Mouse (Mus musculus) c-Kit-positive CD71-positive TER-119-negative erythroid progenitor cells, embryonic 14.5 days (primary cell): ENCODE results near the gene Gabarapl2.

Experiments
- DNase-seq: peaks from one replicate; pipeline ENCODE4 v3.0.0-alpha.2; 2013; ENCODE audit warnings: low read depth

The Gabarapl2 gene

DNA sequence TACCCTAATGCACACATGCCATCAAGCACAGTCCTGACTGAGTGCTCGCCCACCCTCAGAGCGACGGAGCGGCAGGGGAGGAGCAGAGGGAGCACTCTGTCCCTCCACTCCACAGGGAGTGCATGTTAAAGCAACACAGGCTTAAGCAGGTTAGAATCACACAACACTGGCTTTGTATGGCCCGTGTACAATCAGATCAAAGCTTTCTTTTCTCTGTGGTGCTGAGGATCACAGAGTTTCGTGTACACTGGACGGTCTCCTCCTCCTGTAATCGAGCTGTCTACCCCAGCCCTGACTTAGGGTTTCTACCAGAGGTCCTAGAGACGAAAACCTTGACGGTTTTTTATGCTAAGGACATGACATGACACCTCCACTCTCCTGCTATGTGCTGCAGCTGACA, 28.0 kb downstream of the Gabarapl2 start:
- no peak for DNase-seq

DNA sequence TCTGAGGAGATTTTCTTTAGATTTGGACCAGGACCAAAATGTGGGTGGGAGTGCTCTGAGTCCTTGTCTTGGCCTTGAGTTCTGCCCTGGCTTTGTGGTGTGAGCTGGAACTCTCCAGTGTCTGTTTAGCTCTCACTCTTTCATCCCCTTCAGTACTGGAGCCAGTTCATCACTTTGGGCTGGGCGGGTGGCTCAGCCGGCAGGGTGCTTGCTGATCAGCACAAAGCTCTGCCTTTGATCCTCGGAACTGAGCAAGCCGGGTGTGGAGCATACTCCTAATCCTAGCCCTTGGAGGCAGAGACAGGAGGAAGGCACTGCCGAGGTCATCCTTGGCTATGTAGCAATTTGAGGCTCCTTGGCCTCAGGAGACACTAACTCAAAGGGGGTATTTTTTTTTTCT, 28.5 kb downstream of the Gabarapl2 start:
- no peak for DNase-seq

DNA sequence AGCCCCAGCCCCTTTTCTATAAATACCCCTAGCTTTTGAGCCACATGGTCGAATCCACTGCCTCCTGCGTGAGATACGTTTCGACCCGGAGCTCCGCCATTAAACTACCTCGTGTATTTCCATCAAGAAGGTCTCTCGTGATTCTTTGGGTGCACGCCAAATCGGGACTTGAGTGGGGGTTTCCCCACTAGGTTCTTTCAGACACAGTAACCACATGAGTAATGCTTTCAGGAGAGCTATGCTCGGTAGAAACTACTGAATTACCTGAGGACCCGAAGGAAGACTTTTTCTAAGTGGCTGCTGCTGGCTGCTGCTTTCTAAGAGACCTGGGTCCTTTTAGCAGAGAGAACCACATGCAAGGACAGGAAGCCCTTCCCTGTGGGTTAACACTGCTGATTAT, 33.6 kb downstream of the Gabarapl2 start:
- no peak for DNase-seq

DNA sequence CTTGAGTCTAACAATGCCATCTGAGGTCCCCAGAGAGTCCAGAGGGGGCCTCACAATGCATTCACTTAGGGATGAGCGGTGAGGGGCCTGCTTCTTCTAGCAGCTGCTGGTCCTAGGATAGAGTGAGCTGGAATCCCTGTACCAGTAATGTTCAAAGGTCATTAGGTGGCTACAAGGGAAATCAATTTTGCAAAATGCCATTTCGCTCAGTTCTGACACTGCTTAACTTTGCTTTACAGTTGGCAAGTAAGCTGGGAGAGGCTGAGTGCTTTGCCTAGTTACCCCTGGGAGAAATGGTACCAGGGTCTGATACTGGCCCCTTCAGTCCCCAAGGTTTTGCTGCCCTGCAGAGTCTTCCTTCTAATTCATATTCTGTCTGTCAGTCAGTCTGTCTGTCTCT, 35.2 kb downstream of the Gabarapl2 start:
- no peak for DNase-seq

DNA sequence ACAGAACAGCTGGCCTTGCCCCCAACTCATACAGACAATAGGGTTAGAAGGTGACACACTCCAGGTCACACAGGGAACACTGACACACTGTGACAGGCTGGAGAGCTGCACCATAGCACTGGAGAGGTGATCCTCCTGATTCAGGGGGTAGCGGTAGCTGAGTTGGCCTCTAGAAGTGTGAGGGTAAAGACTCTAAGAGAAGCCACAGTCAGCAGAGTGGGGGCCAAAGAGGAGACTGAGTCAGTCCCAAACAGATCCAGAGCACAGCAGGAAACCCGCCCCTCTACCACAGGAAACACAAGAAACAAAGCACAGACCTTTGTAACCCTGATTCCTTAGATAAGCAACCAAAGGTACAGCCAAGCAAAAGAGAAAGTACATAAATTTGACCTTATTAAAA, 35.8 kb downstream of the Gabarapl2 start:
- no peak for DNase-seq

DNA sequence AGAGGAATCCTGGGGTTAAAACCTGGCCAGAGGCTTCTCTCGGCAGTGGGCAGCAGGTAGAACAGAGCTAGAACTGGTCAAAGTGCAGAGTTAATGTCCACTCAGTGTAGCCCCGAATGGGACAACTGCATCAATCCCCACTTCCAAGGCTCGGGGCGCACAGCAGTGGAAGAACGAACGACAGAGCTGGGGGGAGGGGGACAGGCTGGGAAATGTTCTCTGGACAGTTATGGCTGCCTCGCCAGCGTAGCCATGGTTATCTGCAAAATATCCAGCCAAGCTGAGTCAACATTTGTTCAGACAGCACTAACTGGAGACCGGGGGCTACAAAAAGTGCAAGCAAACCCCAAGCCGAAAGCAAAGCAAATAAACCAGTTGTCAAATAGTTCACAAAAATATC, 37.6 kb downstream of the Gabarapl2 start:
- no peak for DNase-seq

DNA sequence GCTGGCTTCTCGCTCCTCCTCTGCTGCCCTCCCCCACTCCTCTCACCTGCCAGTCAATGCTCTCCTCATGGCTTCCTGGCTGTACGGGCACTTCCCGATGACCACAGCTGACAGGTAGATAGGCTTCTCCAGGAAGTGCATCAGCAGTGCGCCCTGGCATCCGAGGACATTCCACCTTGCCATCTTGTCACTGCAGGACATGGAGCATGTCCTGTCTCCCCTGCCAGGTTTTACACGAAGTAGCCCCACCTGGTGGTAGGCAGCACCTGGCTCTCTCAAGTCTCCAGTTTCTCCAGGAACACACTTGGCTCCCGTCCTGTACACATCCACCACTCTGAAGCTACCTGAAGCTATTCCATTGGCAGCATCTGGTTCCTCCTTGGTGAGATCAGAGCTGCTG, 41.6 kb downstream of the Gabarapl2 start:
- DNase-seq = no peak

DNA sequence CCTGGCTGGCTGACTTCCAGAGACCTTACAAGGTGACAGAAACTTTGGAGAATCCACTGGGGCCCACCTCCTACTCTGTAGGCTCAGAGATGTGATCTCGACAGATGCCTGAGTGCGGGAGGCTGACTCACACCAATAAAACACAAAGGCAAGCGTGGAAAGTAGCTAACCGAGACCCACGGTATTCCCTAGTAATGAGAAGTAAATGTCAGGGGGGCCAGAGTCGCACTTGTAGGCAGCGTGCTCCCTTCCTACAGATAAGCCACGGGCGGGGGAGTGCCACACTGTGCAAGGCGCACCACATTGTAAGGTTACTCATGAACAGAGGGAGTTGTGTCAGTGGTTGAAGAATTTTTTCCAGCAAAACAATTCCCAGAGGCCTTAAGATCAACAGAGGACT, 44.0 kb downstream of the Gabarapl2 start:
- no peak for DNase-seq

DNA sequence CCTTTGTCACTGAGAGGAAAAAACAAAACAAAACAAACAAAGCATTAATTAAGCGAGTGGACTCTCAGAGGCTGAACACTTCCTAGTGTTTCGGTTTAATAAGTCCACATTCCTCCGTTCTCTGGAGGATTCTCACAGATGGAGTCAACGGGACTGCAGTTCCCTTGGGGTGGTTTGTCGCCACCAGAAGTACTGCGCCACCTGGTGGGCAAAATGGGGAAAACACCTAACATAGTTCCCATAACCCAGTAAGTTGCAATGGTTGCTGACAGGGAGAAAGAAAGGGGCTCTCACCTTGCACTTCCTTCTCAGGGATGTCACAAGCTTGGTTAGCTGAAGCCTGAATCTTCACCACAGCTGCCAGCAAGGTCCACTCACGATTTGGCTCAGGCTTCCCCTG, 49.4 kb downstream of the Gabarapl2 start:
- peak; percentile 82 for DNase-seq

DNA sequence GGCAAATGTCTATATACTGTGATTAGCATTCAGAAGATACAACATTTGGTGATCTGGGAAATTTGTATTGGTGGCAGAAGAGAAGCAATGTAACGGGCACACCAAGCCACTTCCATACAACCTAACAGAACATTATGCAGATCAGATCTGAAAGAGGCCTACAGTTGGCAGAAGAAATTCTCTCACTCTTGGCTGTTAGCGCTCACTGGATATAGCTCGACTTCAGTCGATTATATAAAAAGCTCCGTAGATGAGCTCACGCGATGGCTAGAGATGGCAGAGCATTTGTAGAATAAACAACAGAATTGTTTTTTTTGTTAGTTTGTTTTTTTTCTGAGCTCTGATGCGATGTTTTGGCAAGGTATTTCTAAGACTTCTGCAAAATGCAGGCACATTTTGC, 50.8 kb downstream of the Gabarapl2 start:
- no peak for DNase-seq

DNA sequence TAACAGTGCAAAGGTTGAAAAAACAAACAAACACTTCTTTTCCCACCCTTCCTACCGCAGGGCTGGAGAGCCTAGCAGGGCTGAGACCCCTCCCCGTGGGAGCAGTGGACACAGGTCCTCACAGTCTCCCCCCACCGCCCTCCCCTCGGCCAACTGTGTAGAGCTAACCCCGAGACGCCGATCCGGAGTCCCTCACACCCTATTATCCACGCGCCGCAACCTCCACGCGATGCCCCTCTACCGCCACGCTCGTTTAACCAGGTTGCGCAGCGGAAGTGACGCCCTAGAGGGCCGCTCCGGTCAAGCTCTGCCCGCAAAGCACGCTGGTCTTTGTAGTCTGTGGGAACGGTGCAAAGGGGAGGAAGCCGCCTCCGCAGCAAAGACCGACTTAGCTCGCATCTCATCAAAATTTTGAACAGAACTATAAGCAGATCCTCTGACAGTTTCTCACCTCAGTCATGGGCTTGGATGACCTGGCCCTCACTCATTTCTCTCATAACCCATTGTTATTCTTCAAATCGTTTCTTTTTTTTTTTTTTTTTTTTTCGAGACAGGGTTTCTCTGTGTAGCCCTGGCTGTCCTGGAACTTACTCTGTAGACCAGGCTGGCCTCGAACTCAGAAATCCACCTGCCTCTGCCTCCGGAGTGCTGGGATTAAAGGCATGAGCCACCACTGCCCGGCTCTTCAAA, 51.7 kb downstream of the Gabarapl2 start, which contains the start of gene Adat1:
Gene Adat1 (minus strand): TSS at position 290 of the 690 bp plus-strand sequence.
- DNase-seq = peak; percentile 78

DNA sequence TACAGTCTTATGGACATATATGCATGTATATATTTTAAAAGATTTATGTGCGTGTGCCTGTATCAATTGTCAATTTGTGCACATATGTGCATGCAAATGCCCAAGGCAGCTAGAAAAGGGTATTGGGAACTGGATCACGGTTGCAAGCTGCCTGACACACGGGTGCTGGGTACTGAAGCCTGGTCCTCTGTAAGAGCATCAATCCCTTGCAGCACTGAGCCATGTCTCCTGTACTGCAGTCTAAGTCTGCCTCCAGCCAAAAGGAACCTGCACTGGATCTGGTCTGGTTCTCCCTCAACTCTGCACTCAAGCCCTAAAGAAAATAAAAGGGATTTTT, 52.2 kb downstream of the Gabarapl2 start:
- DNase-seq = no peak
